Mouse (Mus musculus): Measurements from ENCODE around the gene Rtl9. TPM values are rescaled to one million over a fixed set of nuclear protein-coding genes. Genes with fewer than 3 reads are reported as not detected.

The Rtl9 gene
- polyA plus RNA-seq, 1 experiment: not detected

- WGBS: 83% methylated on average over 1 of the region's 1 CpGs
These were observed 32.3 kb upstream of the Rtl9 start for GRCm38 (mm10) chrX:143067115-143067514.

GRCm38 (mm10) chrX:143067576-143067975 is 31.8 kb upstream of the Rtl9 start:
- Histone ChIP-seq H3K4me1 (ENCODE audit: control insufficient read depth, insufficient read depth, low read length) (peaks cover 5% of the 10 kb centered on the region), H3K27ac (ENCODE audit: insufficient read depth, low read depth, low read length) (no peak overlapping the region), H3K4me3 (ENCODE audit: insufficient read depth, low read depth, low read length) (no peak overlapping the region)
- 79% methylated on average over 5 of the region's 5 CpGs for WGBS
- TF ChIP-seq POLR2A (IDR thresholded peaks at IDR 0.05; ENCODE audit: insufficient read depth, low read depth, low read length) (no peak), CTCF (IDR thresholded peaks at IDR 0.05; ENCODE audit: insufficient read depth, low read depth, low read length) (no peak)

More at GRCm38 (mm10) chrX:143067115-143067514, 32.3 kb upstream of the Rtl9 start:
- Histone ChIP-seq H3K27ac (ENCODE audit: insufficient read depth, low read depth, low read length) (no peak overlapping the region), H3K4me3 (ENCODE audit: insufficient read depth, low read depth, low read length) (no peak overlapping the region), H3K4me1 (ENCODE audit: control insufficient read depth, insufficient read depth, low read length) (peaks cover 5% of the 10 kb centered on the region)
- TF ChIP-seq CTCF (IDR thresholded peaks at IDR 0.05; ENCODE audit: insufficient read depth, low read depth, low read length): no peak
- TF ChIP-seq POLR2A (IDR thresholded peaks at IDR 0.05; ENCODE audit: insufficient read depth, low read depth, low read length): no peak

- WGBS: 23% methylated on average over 23 of the region's 23 CpGs
- no peak overlapping the region for H3K27ac ChIP-seq (ENCODE audit: insufficient read depth, low read depth, low read length)
- peak overlapping the region; percentile 37 for H3K4me3 ChIP-seq (ENCODE audit: insufficient read depth, low read depth, low read length)
- no peak for TF ChIP-seq POLR2A (IDR thresholded peaks at IDR 0.05; ENCODE audit: insufficient read depth, low read depth, low read length)
- no peak for TF ChIP-seq CTCF (IDR thresholded peaks at IDR 0.05; ENCODE audit: insufficient read depth, low read depth, low read length)
- H3K4me1 ChIP-seq (ENCODE audit: control insufficient read depth, insufficient read depth, low read length): peaks cover 9% of the 10 kb centered on the region
These were observed 18.7 kb upstream of the Rtl9 start for GRCm38 (mm10) chrX:143080458-143081336.

- TF ChIP-seq POLR2A (IDR thresholded peaks at IDR 0.05; ENCODE audit: insufficient read depth, low read depth, low read length): no peak
- WGBS: 75% methylated on average over 1 of the region's 1 CpGs
- Histone ChIP-seq H3K4me3 (ENCODE audit: insufficient read depth, low read depth, low read length) (no peak overlapping the region), H3K4me1 (ENCODE audit: control insufficient read depth, insufficient read depth, low read length) (peaks cover 9% of the 10 kb centered on the region), H3K27ac (ENCODE audit: insufficient read depth, low read depth, low read length) (no peak overlapping the region)
These were observed 16.7 kb upstream of the Rtl9 start for GRCm38 (mm10) chrX:143082732-143083131.

GRCm38 (mm10) chrX:143088225-143088624 is 11.2 kb upstream of the Rtl9 start:
- H3K27ac ChIP-seq (ENCODE audit: insufficient read depth, low read depth, low read length): no peak overlapping the region
- TF ChIP-seq POLR2A (IDR thresholded peaks at IDR 0.05; ENCODE audit: insufficient read depth, low read depth, low read length) (no peak), CTCF (IDR thresholded peaks at IDR 0.05; ENCODE audit: insufficient read depth, low read depth, low read length) (no peak)
- H3K4me3 ChIP-seq (ENCODE audit: insufficient read depth, low read depth, low read length): no peak overlapping the region

GRCm38 (mm10) chrX:143090904-143091588 is 8.3 kb upstream of the Rtl9 start:
- TF ChIP-seq POLR2A (IDR thresholded peaks at IDR 0.05; ENCODE audit: insufficient read depth, low read depth, low read length) (no peak), CTCF (IDR thresholded peaks at IDR 0.05; ENCODE audit: insufficient read depth, low read depth, low read length) (no peak)
- WGBS: 65% methylated on average over 6 of the region's 6 CpGs
- Histone ChIP-seq H3K4me1 (ENCODE audit: control insufficient read depth, insufficient read depth, low read length) (peaks cover 3% of the 10 kb centered on the region), H3K4me3 (ENCODE audit: insufficient read depth, low read depth, low read length) (no peak overlapping the region), H3K27ac (ENCODE audit: insufficient read depth, low read depth, low read length) (no peak overlapping the region)

More at GRCm38 (mm10) chrX:143088225-143088624, 11.2 kb upstream of the Rtl9 start:
- WGBS: 71% methylated on average over 6 of the region's 7 CpGs
- H3K4me1 ChIP-seq (ENCODE audit: control insufficient read depth, insufficient read depth, low read length): peaks cover 3% of the 10 kb centered on the region

GRCm38 (mm10) chrX:143097551-143097950 is 1.8 kb upstream of the Rtl9 start:
- H3K4me3 ChIP-seq (ENCODE audit: insufficient read depth, low read depth, low read length): no peak overlapping the region
- H3K4me1 ChIP-seq (ENCODE audit: control insufficient read depth, insufficient read depth, low read length): no peaks in the 10 kb centered on the region
- H3K27ac ChIP-seq (ENCODE audit: insufficient read depth, low read depth, low read length): no peak overlapping the region
- 80% methylated on average over 6 of the region's 6 CpGs for WGBS
- TF ChIP-seq POLR2A (IDR thresholded peaks at IDR 0.05; ENCODE audit: insufficient read depth, low read depth, low read length) (no peak), CTCF (IDR thresholded peaks at IDR 0.05; ENCODE audit: insufficient read depth, low read depth, low read length) (no peak)

- Histone ChIP-seq H3K4me1 (ENCODE audit: control insufficient read depth, insufficient read depth, low read length) (no peaks in the 10 kb centered on the region), H3K27ac (ENCODE audit: insufficient read depth, low read depth, low read length) (no peak overlapping the region), H3K4me3 (ENCODE audit: insufficient read depth, low read depth, low read length) (no peak overlapping the region)
- 91% methylated on average over 5 of the region's 5 CpGs for WGBS
- TF ChIP-seq CTCF (IDR thresholded peaks at IDR 0.05; ENCODE audit: insufficient read depth, low read depth, low read length) (no peak), POLR2A (IDR thresholded peaks at IDR 0.05; ENCODE audit: insufficient read depth, low read depth, low read length) (no peak)
These were observed 3.8 kb downstream of the Rtl9 start for GRCm38 (mm10) chrX:143103146-143103545.

- Histone ChIP-seq H3K27ac (ENCODE audit: insufficient read depth, low read depth, low read length) (no peak overlapping the region), H3K4me3 (ENCODE audit: insufficient read depth, low read depth, low read length) (no peak overlapping the region), H3K4me1 (ENCODE audit: control insufficient read depth, insufficient read depth, low read length) (no peaks in the 10 kb centered on the region)
- WGBS: 88% methylated on average over 1 of the region's 1 CpGs
- TF ChIP-seq POLR2A (IDR thresholded peaks at IDR 0.05; ENCODE audit: insufficient read depth, low read depth, low read length) (no peak), CTCF (IDR thresholded peaks at IDR 0.05; ENCODE audit: insufficient read depth, low read depth, low read length) (no peak)
These were observed 6.5 kb downstream of the Rtl9 start for GRCm38 (mm10) chrX:143105866-143106265.

Measured in olfactory bulb, adult 2 months (tissue).